Mouse (Mus musculus) megakaryocyte, embryonic 14.5 days (primary cell): ENCODE data around the gene Stap2.

Experiments used
- FLI1 ChIP-seq: IDR thresholded peaks from 2 replicates; pipeline ENCODE4 v1.6.1; 2012; ENCODE audit warnings: low read length, inconsistent platforms, mixed read lengths
- GATA1 ChIP-seq: IDR thresholded peaks from 3 replicates; pipeline ENCODE4 v1.6.1; 2012; ENCODE audit warnings: mixed read lengths, low read length, inconsistent platforms, borderline replicate concordance

- TF ChIP-seq GATA1 (no peak), FLI1 (no peak)
Measured at GRCm38 (mm10) chr17:56034726-56035100, 29.3 kb upstream of the Stap2 start.
